8 mouse cellular contexts compared by ENCODE assay signal in the genomic region with DNA sequence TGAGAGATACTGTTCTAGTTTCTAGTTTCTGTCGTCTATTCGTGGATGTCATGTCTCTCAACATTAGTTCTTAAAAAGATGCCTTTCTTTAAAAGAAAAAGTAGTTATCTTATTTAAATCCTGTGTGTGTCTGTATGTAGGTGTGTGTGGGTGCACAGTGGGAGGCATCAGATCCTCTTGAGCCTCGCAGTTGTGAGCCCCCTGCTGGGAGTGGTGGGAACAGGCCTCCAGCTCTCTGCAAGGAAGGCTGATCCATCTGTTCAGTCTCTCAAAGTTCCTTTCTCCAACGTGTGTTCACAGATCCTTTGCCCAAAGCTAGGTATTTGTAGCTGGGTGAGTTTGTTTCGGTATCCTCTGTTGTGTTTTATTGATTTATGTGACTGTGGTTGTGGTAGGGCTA.
A peak's percentile ranks its signal among the peaks of the same experiment; 100 is the strongest.
DNase-seq lines count a peak whose midpoint lies in the region; ATAC-seq lines count a peak whose summit lies in the region.

No protein-coding gene starts in this region.

- peak; percentile 92 for ATAC-seq in erythroblast, adult 5-6 weeks (replicated peaks; ENCODE audit: low FRiP score, poor library complexity, severe bottlenecking)
- peak; percentile 73 for ATAC-seq in liver, embryonic 11.5 days (replicated peaks; ENCODE audit: low FRiP score)

- H3K27me3 ChIP-seq in liver, embryonic 11.5 days (replicated peaks; ENCODE audit: control insufficient read depth, insufficient read depth, low read length): no peaks in the 10 kb centered on the region

- no peak overlapping the region for H3K9ac ChIP-seq in liver, embryonic 11.5 days (ENCODE audit: low read depth, low read length)

- no peaks in the 10 kb centered on the region for H3K4me1 ChIP-seq in liver, embryonic 11.5 days (replicated peaks; ENCODE audit: control insufficient read depth, insufficient read depth, low read length)

- H3K36me3 ChIP-seq in liver, embryonic 11.5 days (ENCODE audit: control insufficient read depth, insufficient read depth, low read length): no peaks in the 10 kb centered on the region

- H3K27ac ChIP-seq in liver, embryonic 11.5 days (ENCODE audit: low read depth, low read length): no peak overlapping the region

- WGBS in liver, embryonic 11.5 days: 32% methylated on average over 5 of the region's 5 CpGs

- DNase-seq in gastrocnemius, postnatal 10 days: peak; percentile 38
- no peak for DNase-seq in gastrocnemius, postnatal 25 days
- peak; percentile 26 for DNase-seq in urinary bladder, postnatal 25 days (ENCODE audit: low spot score)
- DNase-seq in urinary bladder, postnatal 4 days (ENCODE audit: low spot score in 2 of 2): no peak
- DNase-seq in liver, embryonic 11.5 days (ENCODE audit: low spot score): no peak
- peak; percentile 8 to 32 for DNase-seq in spleen, postnatal 14 days (ENCODE audit: low spot score in 2 of 2)
- no peak for DNase-seq in right cerebral cortex, postnatal 25 days

- no peak overlapping the region for H3K4me2 ChIP-seq in liver, embryonic 11.5 days

- H3K4me3 ChIP-seq in liver, embryonic 11.5 days (ENCODE audit: low read depth, low read length): no peak overlapping the region

- no peaks in the 10 kb centered on the region for H3K9me3 ChIP-seq in liver, embryonic 11.5 days (ENCODE audit: control insufficient read depth, low read length)

Comparison
In these comparisons a context has a peak if more than half of its experiments do, and no peak if none do; other contexts are left out.
1. DNase-seq: peak in gastrocnemius, postnatal 10 days (single experiment), urinary bladder, postnatal 25 days (single experiment) and spleen, postnatal 14 days (2 of 2); none in gastrocnemius, postnatal 25 days (single experiment), urinary bladder, postnatal 4 days (0 of 2), liver, embryonic 11.5 days (single experiment) and right cerebral cortex, postnatal 25 days (single experiment).